Mouse (Mus musculus) liver, embryonic 16.5 days (tissue): Measurements from ENCODE around the gene Ggn. TPM values are rescaled to one million over a fixed set of nuclear protein-coding genes. Genes with fewer than 3 reads are reported as not detected.
"Not testable (repeated sequence)": the region's sequence is repeated elsewhere in the genome, so short reads cannot be mapped to it uniquely, and the experiment has no call there.

ENCODE experiments used
- ATAC-seq: fragments of 200-750 bp; cut with Nextera tagmentation; 2 replicates; pipeline ENCODE4 v1.8.0; 2017; ENCODE audit warnings: low read depth, mild to moderate bottlenecking, moderate number of reproducible peaks, moderate library complexity
- H3K27ac ChIP-seq: fragments of 300-500 bp; sonication (generic); 2 replicates; pipeline ENCODE4 v1.5.1; 2014; ENCODE audit warnings: mild to moderate bottlenecking, low read length
- H3K27me3 ChIP-seq: fragments of 300-500 bp; sonication (generic); 2 replicates; pipeline ENCODE4 v1.6.1; 2014; ENCODE audit warnings: low read depth, low read length, mixed read lengths; ENCODE audit not compliant: control insufficient read depth, insufficient read depth
- H3K36me3 ChIP-seq: fragments of 300-500 bp; sonication (generic); 2 replicates; pipeline ENCODE4 v1.6.1; 2014; ENCODE audit warnings: mild to moderate bottlenecking; ENCODE audit not compliant: control insufficient read depth, insufficient read depth
- H3K4me1 ChIP-seq: fragments of 300-500 bp; sonication (generic); 2 replicates; pipeline ENCODE4 v1.6.1; 2014; ENCODE audit warnings: low read depth, low read length, mixed read lengths; ENCODE audit not compliant: control insufficient read depth
- H3K4me2 ChIP-seq: fragments of 300-500 bp; sonication (generic); 2 replicates; pipeline ENCODE4 v1.6.1; 2014; ENCODE audit warnings: low read depth, low read length, mixed read lengths
- H3K4me3 ChIP-seq: fragments of 300-500 bp; sonication (generic); 2 replicates; pipeline ENCODE4 v1.5.1; 2014; ENCODE audit warnings: low read depth, mild to moderate bottlenecking, low read length
- H3K9ac ChIP-seq: fragments of 300-500 bp; sonication (generic); 2 replicates; pipeline ENCODE4 v1.6.1; 2014; ENCODE audit warnings: low read depth, low read length
- H3K9me3 ChIP-seq: fragments of 300-500 bp; sonication (generic); replicated peaks from 2 replicates; pipeline ENCODE4 v1.6.1; 2016; ENCODE audit warnings: low read length; ENCODE audit not compliant: control insufficient read depth
- whole genome bisulfite sequencing: fragments of 180-500 bp; shearing (Covaris S2); extraction: QIAGEN DNeasy Blood & Tissue Kit; methylation state at CpG from one replicate; pipeline ENCODE4 v1.1.7; 2014; ENCODE audit not compliant: insufficient replicate concordance; 5-methylcytosine and 5-hydroxymethylcytosine counted together
- polyA plus RNA-seq: library from polyadenylated mRNA; unstranded; fragments of >200 nt; fragmentation: Nextera tagmentation; extraction: Ambion mirVana; gene quantifications from 2 replicates; pipeline ENCODE4 v1.2.1, GENCODE M21; 2015

Gene Ggn
- polyA plus RNA-seq, 1 experiment from 2014 or later: 0.09 TPM

GRCm38 (mm10) chr7:29137429-29137828 is 32.6 kb upstream of the Ggn start:
- no peak overlapping the region for H3K4me2 ChIP-seq
- no peak overlapping the region for H3K27ac ChIP-seq
- no peak overlapping the region for H3K9ac ChIP-seq
- H3K36me3 ChIP-seq: no peaks in the 10 kb centered on the region
- no peak for ATAC-seq
- no peaks in the 10 kb centered on the region for H3K4me1 ChIP-seq
- H3K27me3 ChIP-seq: peaks cover 3% of the 10 kb centered on the region; the same call in 1 of the 2 replicates
- WGBS: 53% methylated on average over 16 of the region's 16 CpGs
- no peak overlapping the region for H3K4me3 ChIP-seq
- H3K9me3 ChIP-seq: no peaks in the 10 kb centered on the region

GRCm38 (mm10) chr7:29139237-29139636 is 30.8 kb upstream of the Ggn start:
- not testable (repeated sequence) for H3K27me3 ChIP-seq

DNA sequence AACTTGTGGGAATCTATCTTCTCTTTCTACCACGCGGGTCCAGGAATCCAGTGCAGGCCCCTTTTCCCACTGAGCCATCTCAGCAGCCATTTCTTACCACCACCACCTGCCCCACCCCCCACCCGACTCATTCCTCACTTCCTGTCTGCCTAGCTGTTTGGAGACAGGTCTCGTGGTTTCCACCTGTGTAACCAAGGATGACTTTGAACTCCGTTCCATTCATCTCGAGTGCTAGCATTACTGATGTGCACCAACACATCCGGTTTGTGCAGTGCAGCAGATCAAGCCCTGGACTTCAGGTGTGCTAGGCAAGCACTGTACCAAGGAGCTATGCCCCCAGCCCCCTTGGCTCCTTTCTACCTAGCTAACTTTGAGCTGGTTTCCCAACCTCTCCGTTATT is 28.6 kb upstream of the Ggn start:
- H3K4me1 ChIP-seq: no peaks in the 10 kb centered on the region
- H3K27ac ChIP-seq: no peak overlapping the region
- 51% methylated on average over 8 of the region's 8 CpGs for WGBS
- no peaks in the 10 kb centered on the region for H3K36me3 ChIP-seq
- H3K4me2 ChIP-seq: no peak overlapping the region
- H3K27me3 ChIP-seq: no peaks in the 10 kb centered on the region
- H3K4me3 ChIP-seq: no peak overlapping the region
- no peak for ATAC-seq
- no peak overlapping the region for H3K9ac ChIP-seq
- H3K9me3 ChIP-seq: no peaks in the 10 kb centered on the region

More at GRCm38 (mm10) chr7:29139237-29139636, 30.8 kb upstream of the Ggn start:
- H3K4me1 ChIP-seq, H3K4me3 ChIP-seq, ATAC-seq, H3K36me3 ChIP-seq, H3K27ac ChIP-seq, H3K9ac ChIP-seq, H3K4me2 ChIP-seq, H3K9me3 ChIP-seq: not testable (repeated sequence)
- 75% methylated on average over 3 of the region's 4 CpGs for WGBS

DNA sequence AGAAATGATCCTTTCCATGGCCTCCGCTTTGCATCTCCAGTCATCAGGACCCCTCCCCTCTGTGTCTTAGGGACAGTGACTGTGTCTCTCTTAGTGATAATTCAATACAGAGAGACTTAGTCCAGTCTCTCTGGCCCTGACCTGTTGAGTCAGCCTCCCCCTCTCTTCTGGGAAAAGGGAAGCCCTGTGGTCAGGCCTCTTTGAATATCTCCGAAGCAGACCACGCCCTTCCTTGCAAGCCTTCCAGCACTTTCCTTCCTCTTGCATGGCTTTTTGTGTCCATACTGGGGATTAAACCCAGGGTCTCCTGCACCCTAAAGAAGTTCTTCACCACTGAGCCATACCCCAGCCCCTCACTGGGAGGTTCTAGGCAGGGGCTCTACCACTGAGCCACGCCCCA is 26.0 kb upstream of the Ggn start:
- H3K36me3 ChIP-seq: no peaks in the 10 kb centered on the region
- no peak overlapping the region for H3K9ac ChIP-seq
- H3K9me3 ChIP-seq: no peaks in the 10 kb centered on the region
- no peak overlapping the region for H3K4me2 ChIP-seq
- 57% methylated on average over 4 of the region's 4 CpGs for WGBS
- no peaks in the 10 kb centered on the region for H3K27me3 ChIP-seq
- no peak overlapping the region for H3K4me3 ChIP-seq
- H3K27ac ChIP-seq: no peak overlapping the region
- no peaks in the 10 kb centered on the region for H3K4me1 ChIP-seq
- ATAC-seq: no peak

DNA sequence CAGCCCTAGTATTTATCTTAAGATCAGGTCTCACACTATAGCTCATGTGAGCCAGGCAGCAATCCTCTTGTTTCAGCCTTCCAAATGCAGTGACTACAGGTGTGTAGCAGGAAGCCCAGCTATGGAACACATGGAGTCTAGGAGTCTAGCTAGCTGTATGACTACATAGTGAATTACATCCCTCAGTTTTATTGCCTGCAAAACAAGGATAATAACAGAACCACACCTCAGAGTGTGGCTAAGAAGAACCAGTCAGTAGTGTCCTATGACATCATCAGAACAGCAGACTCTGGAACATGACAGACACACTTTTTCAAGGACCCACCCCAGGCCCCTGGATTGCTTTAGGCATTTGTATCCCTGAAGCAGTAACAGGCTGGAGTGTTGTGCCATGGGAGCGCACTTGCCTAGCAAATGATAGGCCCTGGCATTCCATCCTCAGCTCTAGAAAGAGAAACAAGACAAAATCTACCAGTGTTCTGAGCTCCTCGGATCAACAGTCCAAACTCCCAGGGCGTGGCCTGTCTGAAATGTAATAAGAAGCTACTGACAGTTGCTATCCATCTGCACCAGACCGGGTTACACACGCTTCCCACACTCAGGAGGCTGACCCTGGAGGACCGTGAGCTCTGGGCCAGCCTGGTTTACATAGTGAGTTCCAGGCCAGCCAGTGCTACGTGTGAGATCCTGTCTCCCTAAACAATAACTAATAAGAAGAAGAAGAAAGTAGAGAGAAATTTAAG is 23.2 kb upstream of the Ggn start:
- Histone ChIP-seq H3K27ac (no peak overlapping the region), H3K9me3 (no peaks in the 10 kb centered on the region), H3K9ac (no peak overlapping the region), H3K4me3 (no peak overlapping the region), H3K4me1 (no peaks in the 10 kb centered on the region), H3K4me2 (no peak overlapping the region), H3K36me3 (no peaks in the 10 kb centered on the region), H3K27me3 (no peaks in the 10 kb centered on the region)
- WGBS: 64% methylated on average over 7 of the region's 7 CpGs
- no peak for ATAC-seq

GRCm38 (mm10) chr7:29148771-29149170 is 21.2 kb upstream of the Ggn start:
- Histone ChIP-seq H3K9ac (no peak overlapping the region), H3K4me3 (no peak overlapping the region), H3K4me2 (no peak overlapping the region), H3K36me3 (no peaks in the 10 kb centered on the region), H3K27me3 (no peaks in the 10 kb centered on the region), H3K4me1 (no peaks in the 10 kb centered on the region), H3K27ac (no peak overlapping the region), H3K9me3 (no peaks in the 10 kb centered on the region; the same call in 1 of the 2 replicates)
- 71% methylated on average over 15 of the region's 15 CpGs for WGBS
- no peak for ATAC-seq

DNA sequence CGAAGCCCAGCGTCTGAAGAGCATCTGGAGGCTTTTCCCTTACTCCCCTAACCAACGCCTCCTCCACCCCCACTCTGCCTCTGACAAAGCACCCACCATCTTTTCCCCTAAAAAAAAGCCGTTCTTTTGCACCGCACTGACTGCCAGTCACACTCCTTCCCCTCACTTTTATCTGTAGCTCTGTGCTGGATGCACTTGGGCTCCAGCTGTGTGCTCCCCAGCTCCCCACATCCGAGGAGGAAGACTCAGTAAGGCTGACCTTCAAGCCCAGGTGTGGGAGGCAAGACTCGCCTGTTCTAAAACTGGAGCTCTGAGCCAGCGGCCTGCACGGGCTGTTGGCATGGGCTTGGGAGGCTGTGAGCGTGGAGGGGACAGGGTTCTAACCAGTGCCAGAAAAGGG is 18.5 kb upstream of the Ggn start:
- Histone ChIP-seq H3K27ac (no peak overlapping the region), H3K9ac (no peak overlapping the region), H3K27me3 (no peaks in the 10 kb centered on the region), H3K9me3 (peaks cover 3% of the 10 kb centered on the region; the same call in 1 of the 2 replicates), H3K4me3 (no peak overlapping the region), H3K36me3 (peaks cover 3% of the 10 kb centered on the region; the same call in 1 of the 2 replicates), H3K4me2 (no peak overlapping the region), H3K4me1 (peaks cover 7% of the 10 kb centered on the region)
- ATAC-seq: no peak
- 57% methylated on average over 10 of the region's 10 CpGs for WGBS

DNA sequence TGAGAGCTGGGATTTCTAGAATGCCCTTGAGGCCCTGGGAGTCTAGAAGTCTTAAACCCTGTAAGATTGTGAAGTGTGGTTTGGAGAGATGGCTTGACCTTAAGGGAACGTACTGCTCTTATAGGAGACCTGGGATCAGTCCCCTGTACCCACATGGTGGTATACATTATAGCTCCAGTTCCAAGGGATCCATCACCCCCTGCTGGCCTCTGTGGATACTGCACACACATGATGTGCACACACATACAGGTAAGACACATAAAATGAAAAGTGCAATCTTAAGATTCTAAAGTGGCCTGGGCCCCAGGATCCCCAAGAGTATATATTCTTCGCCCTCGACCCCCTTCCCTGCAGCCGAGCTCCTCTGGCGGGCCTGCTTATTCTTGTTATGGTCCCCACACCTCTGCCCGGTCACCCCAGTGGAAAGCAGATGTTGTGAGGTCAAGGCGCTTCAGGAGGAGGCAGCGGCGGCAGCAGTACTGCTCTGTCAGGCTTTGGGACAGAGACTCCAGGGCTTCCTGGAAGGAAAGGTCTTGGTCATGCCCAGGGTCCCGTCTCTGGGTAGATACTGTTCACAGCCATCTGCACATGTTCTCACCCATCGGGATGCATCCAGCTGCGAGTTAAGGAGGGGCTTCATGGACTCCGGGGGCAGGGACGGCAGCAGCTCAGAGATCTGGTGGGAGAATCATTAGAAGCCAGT is 15.8 kb upstream of the Ggn start:
- Histone ChIP-seq H3K4me3 (no peak overlapping the region), H3K4me2 (no peak overlapping the region), H3K27me3 (peaks cover 6% of the 10 kb centered on the region), H3K27ac (no peak overlapping the region), H3K36me3 (peaks cover 3% of the 10 kb centered on the region; the same call in 1 of the 2 replicates), H3K4me1 (peaks cover 9% of the 10 kb centered on the region), H3K9ac (no peak overlapping the region), H3K9me3 (peaks cover 3% of the 10 kb centered on the region; the same call in 1 of the 2 replicates)
- no peak for ATAC-seq
- 86% methylated on average over 14 of the region's 14 CpGs for WGBS
